Mouse (Mus musculus) hematopoietic stem cell, adult 5-6 weeks (primary cell): ENCODE results near the gene Serpinb9b. TPM values are rescaled to one million over a fixed set of nuclear protein-coding genes. Genes with fewer than 3 reads are reported as not detected.
"Not testable (repeated sequence)": the region's sequence is repeated elsewhere in the genome, so short reads cannot be mapped to it uniquely, and the experiment has no call there.

Experiments
- ATAC-seq, 2 experiments: fragments of 125-278 bp in 1 of 2; replicated peaks in 1 of 2; 2 replicates each; pipeline ENCODE4 v1.8.0; 2016 to 2017; ENCODE audit warnings: inconsistent platforms in 2 of 2, mild to moderate bottlenecking in 2 of 2, moderate number of reproducible peaks in 2 of 2, low read depth in 1 of 2, moderate TSS enrichment in 1 of 2; ENCODE audit not compliant: low FRiP score in 2 of 2, poor library complexity in 2 of 2, severe bottlenecking in 2 of 2, insufficient read depth in 1 of 2, low TSS enrichment in 1 of 2
- total RNA-seq: library from RNA; stranded (forward); fragments of 172-1452, 232-1000 nt; gene quantifications from 2 replicates; pipeline ENCODE4 v1.2.3, GENCODE M21; 2017

Serpinb9b gene
- total RNA-seq, 1 experiment from 2014 or later: not detected

DNA sequence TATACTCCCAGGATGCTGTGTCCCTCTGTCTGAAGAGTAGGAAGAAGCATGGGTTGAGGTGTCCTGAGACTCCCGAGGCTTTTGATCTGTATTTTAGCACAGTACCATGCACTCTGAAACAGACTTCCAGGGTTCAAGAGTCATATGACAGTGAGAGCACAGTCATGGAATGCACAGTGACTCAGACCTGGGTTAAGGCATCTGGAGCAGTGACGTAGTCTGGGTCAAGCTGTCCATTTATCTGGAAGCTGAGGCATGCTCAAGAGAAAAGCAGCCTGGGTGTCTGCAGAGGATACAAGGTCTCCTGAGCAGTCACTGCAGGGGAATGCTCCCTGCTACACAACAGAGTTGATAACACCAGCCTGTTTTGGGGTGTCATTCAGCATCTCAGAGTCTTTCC lies 1.3 kb downstream of the Serpinb9b start:
- 0 out of 4 replicates have a peak, but pooled peaks of 1 of the 2 experiments have one; percentile 17 for ATAC-seq

DNA sequence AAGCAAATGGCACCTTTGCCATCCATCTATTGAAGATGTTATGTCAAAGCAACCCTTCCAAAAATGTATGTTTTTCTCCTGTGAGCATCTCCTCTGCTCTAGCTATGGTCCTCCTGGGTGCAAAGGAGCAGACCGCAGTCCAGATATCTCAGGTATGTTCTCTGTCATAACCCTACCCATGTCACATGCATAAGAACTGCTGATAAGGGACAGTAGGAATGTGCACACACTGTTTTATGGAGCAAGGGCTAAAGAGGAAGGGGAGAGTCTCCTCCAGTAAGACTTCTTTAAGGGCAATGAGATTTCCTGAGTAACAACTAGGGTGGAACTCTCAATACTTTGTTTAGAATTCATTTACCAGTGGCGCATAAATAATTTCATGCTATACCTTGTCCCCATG lies 2.3 kb downstream of the Serpinb9b start:
- not testable (repeated sequence) for ATAC-seq

DNA sequence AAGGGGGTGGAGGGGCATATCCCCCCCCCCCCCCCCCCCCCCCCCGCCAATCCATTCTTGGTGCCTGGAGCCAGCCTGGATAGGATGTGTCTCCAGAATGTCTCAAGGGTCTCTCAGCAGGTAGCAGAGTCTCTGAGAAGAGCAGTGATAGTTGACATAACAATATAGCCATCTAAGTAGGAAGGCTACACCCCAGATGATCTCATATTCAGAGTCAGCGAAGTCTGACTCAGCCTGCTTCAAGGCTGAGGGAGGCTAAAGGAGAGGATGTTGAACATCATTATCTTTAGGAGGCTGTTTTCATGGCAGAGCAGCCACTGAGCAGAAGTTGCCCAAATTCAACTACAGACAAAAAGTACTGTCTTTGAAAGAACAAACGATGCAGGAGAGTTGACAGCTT lies 3.1 kb downstream of the Serpinb9b start:
- no peak for ATAC-seq

DNA sequence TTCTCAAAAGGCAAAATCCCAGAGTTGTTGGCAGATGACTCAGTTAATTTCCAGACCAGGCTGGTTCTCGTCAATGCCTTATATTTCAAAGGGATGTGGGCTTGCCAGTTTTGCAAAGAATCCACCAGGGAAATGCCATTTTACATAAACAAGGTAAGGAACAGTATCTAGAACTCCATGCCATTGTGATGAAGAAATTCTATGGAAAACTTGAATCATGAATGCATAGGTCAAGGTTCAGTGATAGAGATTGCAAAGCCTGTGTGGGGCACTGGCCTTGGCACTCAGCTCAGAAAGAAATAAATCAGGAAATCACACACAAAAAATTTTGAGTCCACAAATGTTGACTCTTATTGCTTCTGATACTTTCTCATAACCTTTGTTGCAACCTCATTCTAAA lies 8.3 kb downstream of the Serpinb9b start:
- no peak for ATAC-seq

DNA sequence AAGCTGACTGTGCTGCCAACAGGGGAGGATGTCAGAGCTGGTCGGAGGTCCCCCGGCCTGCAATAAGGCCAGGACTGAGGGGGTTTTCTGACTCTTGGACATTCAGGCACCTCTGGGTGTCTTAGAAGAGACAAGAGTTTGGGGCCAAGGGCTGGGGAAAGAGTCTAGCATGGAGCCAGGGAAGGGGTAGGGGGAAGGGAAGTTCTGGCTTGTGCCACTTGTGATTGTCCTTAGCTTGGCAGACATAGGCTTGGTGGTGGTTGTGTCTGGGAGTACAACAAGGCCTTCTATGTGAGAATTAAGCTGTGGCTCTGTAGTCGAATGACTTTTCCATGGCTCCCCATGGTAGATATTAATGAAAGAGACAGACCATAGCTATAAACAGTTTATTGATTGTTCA lies 16.3 kb downstream of the Serpinb9b start:
- no peak for ATAC-seq

DNA sequence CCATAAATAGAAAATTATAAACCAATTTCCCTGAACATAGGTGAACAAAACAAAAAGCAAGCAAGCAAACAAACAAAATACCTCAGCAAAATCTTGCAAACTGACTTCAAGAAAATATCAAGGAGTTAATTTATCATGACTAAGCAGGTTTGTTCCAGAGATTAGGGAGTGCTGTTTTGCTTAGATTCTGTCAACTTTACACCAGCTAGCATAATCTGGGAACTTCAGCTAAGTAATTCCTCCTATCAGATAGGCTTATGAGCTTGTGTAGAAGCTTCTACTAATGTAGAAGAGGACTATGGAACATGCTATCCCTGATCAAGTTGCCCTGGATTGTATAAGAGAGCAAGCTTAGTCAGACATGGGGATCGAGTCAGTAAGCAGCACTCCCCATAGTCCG lies 20.0 kb downstream of the Serpinb9b start:
- ATAC-seq: no peak

DNA sequence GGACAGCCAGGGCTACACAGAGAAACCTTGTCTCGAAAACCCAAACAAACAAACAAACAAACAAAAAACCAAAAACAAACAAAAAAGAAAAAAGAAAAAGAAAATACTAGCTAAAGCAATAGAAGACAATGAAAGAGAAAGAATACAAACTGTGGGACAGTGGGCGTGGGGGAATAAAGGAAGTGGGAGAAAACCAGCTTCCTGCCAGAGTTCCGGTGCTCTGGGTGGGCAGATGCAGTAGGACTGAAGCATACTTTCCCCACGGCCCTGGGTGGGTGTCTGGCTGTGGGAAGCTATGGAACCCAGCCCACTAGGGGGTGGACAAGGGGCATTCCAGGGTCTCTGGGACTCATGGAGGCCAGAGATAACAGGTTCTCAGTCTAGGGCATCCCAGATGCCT lies 21.0 kb downstream of the Serpinb9b start:
- ATAC-seq: peak; percentile 66 to 88; a peak in 3 of 4 replicates

DNA sequence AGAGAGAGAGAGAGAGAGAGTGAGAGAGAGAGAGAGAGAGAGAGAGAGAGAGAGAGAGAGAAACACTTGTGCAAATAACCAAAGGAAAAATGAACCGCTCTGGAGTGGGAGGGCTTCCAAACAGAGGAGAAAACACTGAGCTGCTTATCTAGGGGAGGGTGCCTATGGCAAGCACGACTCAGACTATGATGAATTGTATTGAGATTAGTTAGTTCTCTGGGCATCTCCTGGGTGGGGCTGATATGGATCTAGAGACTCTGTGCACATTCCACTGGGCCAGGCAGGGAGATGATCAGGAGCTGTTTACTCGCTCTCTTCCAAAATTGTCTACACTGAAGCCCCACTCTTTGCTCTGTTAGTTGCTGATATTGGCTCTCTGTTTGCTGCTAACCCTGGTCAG lies 24.5 kb downstream of the Serpinb9b start:
- no peak for ATAC-seq

DNA sequence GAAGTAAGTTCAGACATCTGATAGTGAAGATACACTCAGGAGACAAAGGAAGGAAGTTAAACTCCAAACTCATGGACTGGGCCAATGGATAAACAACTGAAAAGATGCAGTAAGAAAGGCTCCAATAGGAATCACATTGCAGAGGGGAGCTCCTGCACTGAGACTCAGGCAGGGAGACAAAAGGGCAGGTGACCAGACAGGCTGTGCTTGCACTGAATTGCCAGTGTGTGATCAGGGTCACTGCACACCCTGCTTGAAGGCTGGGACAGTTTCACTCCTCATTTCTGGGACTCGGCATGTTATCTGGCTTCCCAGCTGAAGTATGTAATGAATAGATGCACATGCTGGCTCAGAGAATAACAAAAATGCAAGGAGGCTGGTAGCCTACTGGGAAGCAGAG lies 35.8 kb downstream of the Serpinb9b start:
- ATAC-seq: no peak

DNA sequence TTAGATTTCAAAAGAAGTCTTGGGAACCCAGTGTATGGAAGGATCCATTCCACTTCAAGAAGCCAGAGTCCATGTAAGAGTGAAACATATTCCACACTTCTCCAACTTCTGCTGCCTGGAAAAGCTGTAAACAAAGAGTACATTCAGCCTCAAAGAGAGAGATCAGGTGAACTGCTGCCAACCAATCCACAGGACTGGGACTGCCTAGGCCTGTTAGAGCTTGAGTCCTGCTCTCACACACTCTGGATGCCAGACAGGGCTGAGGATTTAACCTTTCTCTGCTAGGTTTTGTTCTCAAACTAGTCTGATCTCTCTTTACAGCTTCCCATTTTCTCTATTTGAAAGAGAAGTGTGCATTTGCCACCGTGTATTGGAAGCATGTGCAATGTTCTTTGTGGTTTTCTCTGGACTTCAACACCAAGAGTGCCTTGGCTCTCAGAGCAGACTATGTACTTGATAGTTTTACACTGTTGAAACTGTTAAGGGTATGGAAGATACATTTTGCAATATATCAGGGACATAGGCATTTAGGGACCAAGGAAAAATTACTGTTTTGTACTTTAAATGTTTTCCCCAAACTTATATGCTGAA lies 40.3 kb downstream of the Serpinb9b start:
- ATAC-seq: peak in 1 of 2 experiments; percentile 37; a peak in 1 of 4 replicates

DNA sequence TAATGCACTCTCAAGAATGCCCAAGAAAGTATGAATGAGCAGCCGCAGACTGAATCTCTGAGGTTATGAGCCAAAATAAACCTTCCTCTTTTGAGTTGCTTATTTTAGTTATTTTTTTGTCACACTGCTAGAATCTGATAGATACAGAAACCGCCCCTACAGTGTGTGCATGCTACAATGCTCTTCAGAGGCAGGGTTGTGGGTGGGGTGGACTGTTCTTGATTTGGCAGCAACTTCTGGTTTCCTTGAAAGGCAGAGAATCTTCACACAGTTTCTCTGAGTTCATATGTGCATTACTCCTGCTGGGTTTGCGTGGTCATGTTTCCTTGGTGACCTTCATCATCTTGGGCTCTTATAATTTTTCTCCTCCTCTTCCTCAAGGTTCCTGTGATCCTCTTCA lies 40.9 kb downstream of the Serpinb9b start:
- no peak for ATAC-seq

DNA sequence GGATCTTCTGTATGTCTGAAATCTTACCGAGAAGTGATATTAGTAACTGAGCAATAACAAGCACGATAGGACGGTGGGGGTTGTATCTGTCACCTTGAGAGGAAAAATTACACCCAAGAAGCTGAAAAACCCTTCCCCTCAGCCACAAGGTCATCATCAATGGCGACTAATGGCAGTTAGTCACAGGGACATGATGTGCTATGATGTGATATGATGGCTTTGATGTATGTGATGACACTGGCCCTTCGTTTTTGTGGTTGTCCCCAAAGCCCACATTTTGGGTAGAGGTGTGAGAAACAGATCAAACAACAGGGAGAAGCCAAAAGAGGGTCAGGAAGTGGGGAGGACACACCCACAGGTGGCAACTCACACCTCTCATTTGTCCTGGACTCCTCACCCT lies 44.6 kb downstream of the Serpinb9b start:
- no peak for ATAC-seq

DNA sequence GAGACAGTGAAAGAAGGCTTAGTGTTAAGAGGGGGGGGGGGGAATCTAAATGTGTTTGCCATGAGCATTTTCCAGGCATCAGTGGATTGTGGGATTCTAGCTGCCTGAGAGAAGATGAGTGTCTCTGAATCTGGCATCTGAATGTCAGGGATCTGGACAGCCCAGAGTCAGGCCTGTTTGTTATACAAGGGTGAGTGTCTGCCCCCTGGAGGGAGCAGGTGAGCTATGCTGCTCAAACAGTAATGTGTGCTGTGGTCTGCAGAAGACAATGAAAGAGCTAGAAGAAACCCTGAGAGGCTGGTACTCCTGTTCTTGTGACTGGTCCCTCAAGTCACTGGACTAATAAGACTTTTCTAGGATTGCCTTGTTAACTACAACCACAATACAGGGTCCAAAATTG lies 46.8 kb downstream of the Serpinb9b start:
- peak; percentile 91 for ATAC-seq

DNA sequence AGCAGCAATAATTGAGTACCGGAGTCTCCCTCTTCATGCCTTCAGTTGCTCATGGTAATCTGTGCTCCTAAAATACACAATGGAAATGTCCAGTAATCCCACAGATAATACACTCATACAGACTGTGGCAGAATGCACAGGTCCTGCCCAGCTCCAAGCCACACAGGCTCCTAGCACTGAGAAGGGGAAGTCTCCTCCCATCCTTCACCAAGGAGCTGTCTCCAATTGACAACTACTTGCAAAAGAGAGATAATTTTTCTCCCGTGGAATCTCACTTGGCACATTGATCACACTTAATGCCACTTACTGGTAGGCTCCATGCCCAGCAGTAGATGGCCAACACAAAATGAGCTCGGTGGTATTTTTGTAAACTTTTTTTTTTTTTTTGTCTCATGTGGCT lies 49.0 kb downstream of the Serpinb9b start:
- no peak for ATAC-seq

DNA sequence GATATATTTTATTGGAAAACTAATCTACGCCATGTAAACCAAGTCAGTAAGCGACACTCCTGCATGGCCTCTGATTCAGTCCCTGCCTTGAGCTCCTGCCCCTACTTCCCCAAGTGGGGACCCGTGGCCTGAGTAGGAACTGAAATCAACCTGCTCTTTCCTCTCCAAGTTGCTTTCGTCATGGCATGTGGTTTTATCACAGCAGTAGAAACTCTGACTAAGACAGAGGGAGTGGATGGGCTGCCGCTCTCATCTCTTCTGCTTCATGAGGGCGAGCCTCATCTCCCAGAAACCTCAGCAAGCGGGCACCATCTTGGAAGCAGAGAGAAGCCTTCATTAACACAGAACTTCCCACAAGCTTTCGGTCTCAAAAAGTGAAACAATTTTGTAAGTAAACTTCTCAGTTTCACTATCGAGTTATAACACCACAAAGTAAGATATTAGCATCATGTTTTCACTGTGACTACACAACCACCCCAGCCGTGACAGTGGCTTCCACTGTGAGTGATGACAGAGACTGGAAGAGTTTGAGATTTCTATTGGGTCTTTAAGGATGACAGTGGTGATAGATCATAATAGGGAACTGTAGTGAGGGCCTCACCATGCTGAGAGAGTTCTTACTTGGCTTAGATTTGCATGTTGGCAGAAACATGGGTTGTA lies 49.9 kb downstream of the Serpinb9b start:
- ATAC-seq: peak; percentile 64 to 66

DNA sequence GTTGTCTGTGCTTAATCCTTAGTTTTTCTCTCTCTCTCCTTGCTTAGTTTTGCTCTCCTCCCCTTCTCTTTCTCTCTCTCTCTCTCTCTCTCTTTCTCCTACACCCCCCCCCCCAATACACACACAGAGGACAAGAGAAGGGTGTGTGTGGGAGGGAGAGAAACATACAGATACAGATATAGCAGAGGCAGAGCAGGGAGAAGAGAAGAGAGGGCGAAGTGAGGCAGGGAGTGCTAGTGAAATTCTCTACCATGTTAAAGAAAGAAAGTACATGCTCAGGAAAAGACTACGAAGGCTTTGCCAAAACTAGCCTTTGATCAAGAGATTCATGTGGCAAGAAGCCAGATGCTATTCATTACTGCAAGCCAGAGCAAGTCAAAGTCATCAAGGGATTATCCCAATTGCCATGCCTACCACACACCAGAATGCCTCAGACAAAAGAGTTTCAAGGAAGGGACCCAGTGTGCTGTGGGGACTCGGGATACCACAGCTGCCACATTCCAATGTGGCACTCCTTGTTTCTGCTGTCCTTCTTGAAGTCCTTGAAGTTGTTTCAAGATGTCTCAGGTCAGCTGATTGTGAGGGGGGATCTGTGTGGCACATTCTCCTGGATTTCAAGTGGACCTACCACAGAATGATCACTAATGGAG lies 51.0 kb downstream of the Serpinb9b start, which contains the start of gene Serpinb1b:
Serpinb1b (plus strand) TSS at position 520 of the 650 bp plus-strand sequence.
- ATAC-seq: no peak

DNA sequence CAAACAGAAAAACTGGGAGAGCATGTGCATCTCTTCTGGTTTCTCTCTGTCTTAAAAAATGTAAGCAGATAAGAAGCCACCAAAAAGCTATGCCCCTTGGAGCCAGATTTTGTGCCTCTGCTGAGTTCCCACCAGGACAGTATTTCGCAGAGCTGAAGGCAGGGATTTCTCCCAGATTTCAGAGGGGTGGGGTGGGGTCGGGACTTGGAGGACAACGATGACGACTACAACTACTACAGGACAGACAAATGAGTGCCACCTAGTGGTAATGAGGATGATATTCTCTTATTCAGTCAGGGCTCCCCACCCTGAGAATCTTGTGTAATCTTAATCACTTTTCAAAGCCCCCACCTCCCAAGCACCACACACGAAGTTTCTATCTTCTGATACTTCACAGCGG lies 52.2 kb downstream of the Serpinb9b start:
- ATAC-seq: peak; percentile 52 to 69; a peak in 2 of 4 replicates

DNA sequence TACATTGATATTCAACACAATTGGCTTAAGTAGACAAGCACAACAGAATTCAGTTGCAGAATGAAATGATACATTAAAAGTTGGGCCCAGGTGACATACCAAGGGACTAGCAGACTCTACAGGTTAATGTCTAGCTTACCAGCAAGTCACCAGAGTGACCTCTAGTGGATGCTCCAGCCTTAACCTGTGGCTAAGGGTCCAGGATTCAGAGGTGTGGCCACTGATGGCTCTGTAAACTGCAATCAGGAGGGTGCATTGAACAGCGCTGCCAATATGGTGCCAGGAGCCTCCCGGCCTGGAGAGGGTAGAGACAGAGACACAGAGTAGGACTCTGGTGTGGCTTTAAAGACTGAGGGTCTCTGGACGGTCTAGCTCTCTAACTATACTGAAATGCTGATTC lies 53.1 kb downstream of the Serpinb9b start:
- peak; percentile 41 to 44; a peak in 1 of 4 replicates for ATAC-seq
